Comparison of ENCODE assay signal across 15 mouse cellular contexts in the genomic region with DNA sequence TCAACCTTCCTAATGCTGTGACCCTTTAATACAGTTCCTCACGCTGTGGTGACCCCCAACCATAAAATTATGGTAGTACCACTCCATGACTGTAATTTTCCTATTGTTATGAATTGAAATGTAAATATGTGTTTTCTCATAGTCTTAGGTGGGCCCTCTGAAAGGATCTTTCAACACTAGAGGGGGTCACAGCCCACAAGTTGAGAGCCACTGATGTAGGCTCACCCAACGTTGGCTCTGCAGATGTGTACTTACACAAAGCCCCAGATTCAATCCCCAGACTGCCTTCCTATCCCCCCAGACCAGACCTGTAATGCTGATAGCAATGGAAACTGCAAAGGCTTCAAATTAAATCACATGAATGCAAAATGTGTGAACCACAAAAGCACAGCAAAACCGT. TPM values are rescaled to one million over a fixed set of nuclear protein-coding genes. Genes with fewer than 3 reads are reported as not detected.
DNase-seq lines count a peak whose midpoint lies in the region; ATAC-seq and TF ChIP-seq lines count a peak whose summit lies in the region.
"Had no signal": no experiment of that assay in that cellular context is flagged by ENCODE, and none has a peak within 500 bp of the region (broad histone marks: within the 10 kb centered on the region; RNA-seq: fewer than 3 reads in every experiment).

No protein-coding gene starts in this region.

- no peaks in the 10 kb centered on the region for H3K36me3 ChIP-seq in liver, embryonic 14.5 days (replicated peaks; ENCODE audit: control insufficient read depth, insufficient read depth, low read depth)
- peaks cover 7% of the 10 kb centered on the region for H3K36me3 ChIP-seq in liver, embryonic 12.5 days
- H3K36me3 ChIP-seq in CH12.LX (replicated peaks in 1 of 2; ENCODE audit: control insufficient read depth in 1 of 2, insufficient read depth in 1 of 2, low read length in 1 of 2): peaks cover 2 to 31% of the 10 kb centered on the region in 2 experiments
- H3K36me3 ChIP-seq in myocyte (ENCODE audit: control insufficient read depth, insufficient read depth): peaks cover 1% of the 10 kb centered on the region

- H3K9ac ChIP-seq in liver, embryonic 14.5 days (replicated peaks): no peak overlapping the region
- H3K9ac ChIP-seq in liver, embryonic 12.5 days: no peak overlapping the region
- H3K9ac ChIP-seq in CH12.LX (ENCODE audit: insufficient read depth, low read depth): no peak overlapping the region
- H3K9ac ChIP-seq: forebrain, embryonic 13.5 days; midbrain, embryonic 15.5 days had no signal

- TF ChIP-seq POLR2A in CH12.LX (IDR thresholded peaks at IDR 0.05; ENCODE audit: low read depth, low read length) (no peak), myocyte (IDR thresholded peaks at IDR 0.05; ENCODE audit: insufficient read length, low read depth) (no peak)

- DNase-seq in CD4-positive, CD25-positive, alpha-beta regulatory T cell, adult 2 months (ENCODE audit: low read depth, low spot score): peak; percentile 34
- no peak for DNase-seq in liver, embryonic 14.5 days (ENCODE audit: low read depth in 3 of 3, low spot score in 3 of 3)
- no peak for DNase-seq in CH12.LX (ENCODE audit: extremely low read depth)
- DNase-seq in adrenal gland, postnatal 14 days: no peak
- no peak for DNase-seq in urinary bladder, adult 18-20 months (ENCODE audit: low spot score in 2 of 2)
- DNase-seq: cerebellum, postnatal 14 days; gastrocnemius, postnatal 36 days; kidney, postnatal 14 days; layer of hippocampus, postnatal 36 days; lung, postnatal 10 days had no signal

- dilution Hi-C loops in CH12.LX (cut with MboI; ENCODE audit: extremely low pct_ligation_motif_present, extremely low pct_unique_long_range_greater_than_20kb, low sequenced_read_pairs): no loop called here

- H3K79me2 ChIP-seq in CH12.LX (replicated peaks; ENCODE audit: control insufficient read depth, extremely low read depth, insufficient read depth, poor library complexity, severe bottlenecking) (no peaks in the 10 kb centered on the region), myocyte (ENCODE audit: control insufficient read depth, insufficient read depth) (no peaks in the 10 kb centered on the region)

- no peaks in the 10 kb centered on the region for H3K27me3 ChIP-seq in liver, embryonic 14.5 days (ENCODE audit: control insufficient read depth, insufficient read depth, low read length)
- H3K27me3 ChIP-seq in liver, embryonic 12.5 days (replicated peaks): no peaks in the 10 kb centered on the region
- no peaks in the 10 kb centered on the region for H3K27me3 ChIP-seq in CH12.LX (replicated peaks)
- H3K27me3 ChIP-seq in myocyte (ENCODE audit: control insufficient read depth, insufficient read depth, insufficient read length): no peaks in the 10 kb centered on the region
- H3K27me3 ChIP-seq: forebrain, embryonic 13.5 days; midbrain, embryonic 15.5 days had no signal

- H3K4me1 ChIP-seq in liver, embryonic 14.5 days (replicated peaks; ENCODE audit: control insufficient read depth in 2 of 2, insufficient read depth in 2 of 2, low read length in 1 of 2): peaks cover 0 to 9% of the 10 kb centered on the region in 2 experiments; a peak in 3 of 4 replicates
- H3K4me1 ChIP-seq in liver, embryonic 12.5 days: peaks cover 15% of the 10 kb centered on the region
- peaks cover 0 to 4% of the 10 kb centered on the region in 2 experiments; a peak in 2 of 4 replicates for H3K4me1 ChIP-seq in CH12.LX (ENCODE audit: control insufficient read depth in 1 of 2, insufficient read depth in 2 of 2)

- H3K4me3 ChIP-seq in liver, embryonic 14.5 days (ENCODE audit: insufficient read depth in 1 of 2, low read depth in 2 of 2, low read length in 2 of 2): no peak overlapping the region
- no peak overlapping the region for H3K4me3 ChIP-seq in liver, embryonic 12.5 days
- no peak overlapping the region for H3K4me3 ChIP-seq in CH12.LX (replicated peaks in 1 of 3; ENCODE audit: low read depth in 2 of 3, low read length in 2 of 3, poor library complexity in 1 of 3)
- peak overlapping the region; percentile 29 for H3K4me3 ChIP-seq in myocyte
- H3K4me3 ChIP-seq: forebrain, embryonic 13.5 days; midbrain, embryonic 15.5 days had no signal

- in situ Hi-C loops in CH12.LX (cut with MboI; ENCODE audit: low pct_ligation_motif_present, low pct_unique_long_range_greater_than_20kb, low sequenced_read_pairs): loop anchor here (5.0 kb wide), 1 partner anchor 72 kb away; no protein-coding TSS in a partner anchor

- no peak for ATAC-seq in CD4-positive, CD25-positive, alpha-beta regulatory T cell, adult 4 months
- no peak for ATAC-seq in liver, embryonic 14.5 days (ENCODE audit: insufficient read depth)
- ATAC-seq in liver, embryonic 12.5 days: no peak
- ATAC-seq: forebrain, embryonic 13.5 days; midbrain, embryonic 15.5 days had no signal

- H3K9me3 ChIP-seq in liver, embryonic 14.5 days (ENCODE audit: control insufficient read depth, low read length): no peaks in the 10 kb centered on the region
- H3K9me3 ChIP-seq in liver, embryonic 12.5 days (replicated peaks): no peaks in the 10 kb centered on the region
- H3K9me3 ChIP-seq in CH12.LX (replicated peaks; ENCODE audit: low read length): no peaks in the 10 kb centered on the region
- H3K9me3 ChIP-seq: forebrain, embryonic 13.5 days; midbrain, embryonic 15.5 days had no signal

- TF ChIP-seq CTCF in liver, embryonic 14.5 days (IDR thresholded peaks at IDR 0.05; ENCODE audit: low read depth): peak; percentile 25; the same call in 1 of the 2 replicates
- TF ChIP-seq CTCF in CH12.LX (conservative IDR thresholded peaks at IDR 0.05 in 1 of 2, IDR thresholded peaks at IDR 0.05 in 1 of 2; ENCODE audit: low read depth in 2 of 2, low read length in 2 of 2): peak in 1 of 2 experiments; percentile 51; a peak in 2 of 4 replicates

- H3K4me2 ChIP-seq in liver, embryonic 14.5 days (ENCODE audit: low read depth): no peak overlapping the region
- no peak overlapping the region for H3K4me2 ChIP-seq in liver, embryonic 12.5 days
- H3K4me2 ChIP-seq in CH12.LX (ENCODE audit: insufficient read depth, low read depth, poor library complexity, severe bottlenecking): no peak overlapping the region
- no peak overlapping the region for H3K4me2 ChIP-seq in myocyte (ENCODE audit: low read depth)

- H3K27ac ChIP-seq in liver, embryonic 14.5 days: no peak overlapping the region
- H3K27ac ChIP-seq in liver, embryonic 12.5 days: no peak overlapping the region
- H3K27ac ChIP-seq in CH12.LX (ENCODE audit: insufficient read depth, low read depth): no peak overlapping the region
- H3K27ac ChIP-seq: forebrain, embryonic 13.5 days; midbrain, embryonic 15.5 days had no signal

- no peak for TF ChIP-seq EP300 in liver, embryonic 14.5 days (IDR thresholded peaks at IDR 0.05; ENCODE audit: low read depth)
- TF ChIP-seq EP300 in CH12.LX (IDR thresholded peaks at IDR 0.05; ENCODE audit: low read length): no peak

- H3ac ChIP-seq in myocyte (ENCODE audit: control insufficient read depth, insufficient read length): no peak overlapping the region

- WGBS in liver, embryonic 14.5 days (ENCODE audit: insufficient replicate concordance): 51% methylated on average over 3 of the region's 3 CpGs
- 53% methylated on average over 3 of the region's 3 CpGs for WGBS in liver, embryonic 12.5 days (ENCODE audit: insufficient replicate concordance)

- peak; percentile 48 for TF ChIP-seq RAD21 in CH12.LX (IDR thresholded peaks at IDR 0.05; ENCODE audit: low read depth, low read length)

RNA-seq across cellular contexts. Expression of gene Nat8f1, which starts 20.2 kb away (rescaled TPM):
- 10 to 100 TPM; 10.4 to 15.9 TPM for polyA plus RNA-seq in CD4-positive, CD25-positive, alpha-beta regulatory T cell, adult 4 months (2017; shearing (Covaris generic))
- 4.7 TPM in 2 replicates for polyA plus RNA-seq in liver, embryonic 14.5 days (2012; rRNA removed)
- 5.0 and 6.6 TPM in 2 replicates for polyA plus RNA-seq in liver, embryonic 14.5 days (2014; fragmentation: Nextera tagmentation; extraction: Ambion mirVana)
- polyA plus RNA-seq in liver, embryonic 12.5 days (2016; fragmentation: Nextera tagmentation; extraction: Ambion mirVana): 3.4 and 4.5 TPM in 2 replicates
- total RNA-seq in CH12.LX (2012; rRNA removed) (2.7 and 4.7 TPM in 2 replicates), CH12.LX (2014; rRNA removed) (1.4 and 1.6 TPM in 2 replicates)
- polyA plus RNA-seq in CH12.LX (2012; ENCODE audit: insufficient read length, low read depth) (0.50 and 3.5 TPM in 2 replicates), myocyte (2012; fragmentation: generic; extraction: Trizol) (3.8 TPM)
- total RNA-seq in adrenal gland, postnatal 14 days (2021): 23.5 and 47.2 TPM in 2 replicates

RNA-seq across cellular contexts. Expression of gene Tprkb, which starts 24.0 kb away (rescaled TPM):
- 10 to 100 TPM; 34.7 to 44.8 TPM for polyA plus RNA-seq in CD4-positive, CD25-positive, alpha-beta regulatory T cell, adult 4 months (2017; shearing (Covaris generic))
- polyA plus RNA-seq in liver, embryonic 14.5 days (2012; rRNA removed): 8.5 and 12.7 TPM in 2 replicates
- 13.4 and 14.6 TPM in 2 replicates for polyA plus RNA-seq in liver, embryonic 14.5 days (2014; fragmentation: Nextera tagmentation; extraction: Ambion mirVana)
- polyA plus RNA-seq in liver, embryonic 12.5 days (2016; fragmentation: Nextera tagmentation; extraction: Ambion mirVana): 29.6 and 31.1 TPM in 2 replicates
- total RNA-seq in CH12.LX (2012; rRNA removed) (21.2 and 25.3 TPM in 2 replicates), CH12.LX (2014; rRNA removed) (59.8 and 67.2 TPM in 2 replicates)
- polyA plus RNA-seq in CH12.LX (2012; ENCODE audit: insufficient read length, low read depth) (39.7 and 41.8 TPM in 2 replicates), myocyte (2012; fragmentation: generic; extraction: Trizol) (19.8 TPM)
- 41.9 and 43.1 TPM in 2 replicates for total RNA-seq in adrenal gland, postnatal 14 days (2021)

RNA-seq across cellular contexts. Expression of gene Dusp11, which starts 25.8 kb away (rescaled TPM):
- 100 to 1,000 TPM; 168 to 211 TPM for polyA plus RNA-seq in CD4-positive, CD25-positive, alpha-beta regulatory T cell, adult 4 months (2017; shearing (Covaris generic))
- polyA plus RNA-seq in liver, embryonic 14.5 days (2012; rRNA removed): 14.6 and 20.3 TPM in 2 replicates
- 27.2 and 30.4 TPM in 2 replicates for polyA plus RNA-seq in liver, embryonic 14.5 days (2014; fragmentation: Nextera tagmentation; extraction: Ambion mirVana)
- polyA plus RNA-seq in liver, embryonic 12.5 days (2016; fragmentation: Nextera tagmentation; extraction: Ambion mirVana): 37.2 and 38.0 TPM in 2 replicates
- total RNA-seq in CH12.LX (2012; rRNA removed) (28.5 and 33.2 TPM in 2 replicates), CH12.LX (2014; rRNA removed) (34.8 and 35.7 TPM in 2 replicates)
- polyA plus RNA-seq in CH12.LX (2012; ENCODE audit: insufficient read length, low read depth) (46.6 and 48.6 TPM in 2 replicates), myocyte (2012; fragmentation: generic; extraction: Trizol) (20.8 TPM)
- 115 and 124 TPM in 2 replicates for total RNA-seq in adrenal gland, postnatal 14 days (2021)

RNA-seq across cellular contexts. Expression of gene Nat8f4, which starts 31.0 kb away (rescaled TPM):
- polyA plus RNA-seq in CD4-positive, CD25-positive, alpha-beta regulatory T cell, adult 4 months (2017; shearing (Covaris generic)): 1 to 10 TPM; 4.7 to 8.7 TPM
- 0.50 and 0.64 TPM in 2 replicates for polyA plus RNA-seq in liver, embryonic 14.5 days (2012; rRNA removed)
- 0.81 and 0.87 TPM in 2 replicates for polyA plus RNA-seq in liver, embryonic 14.5 days (2014; fragmentation: Nextera tagmentation; extraction: Ambion mirVana)
- 0.81 and 1.2 TPM in 2 replicates for polyA plus RNA-seq in liver, embryonic 12.5 days (2016; fragmentation: Nextera tagmentation; extraction: Ambion mirVana)
- 2.1 and 2.3 TPM in 2 replicates for total RNA-seq in CH12.LX (2012; rRNA removed)
- 2.4 and 2.9 TPM in 2 replicates for total RNA-seq in CH12.LX (2014; rRNA removed)
- 1.3 and 1.8 TPM in 2 replicates for polyA plus RNA-seq in CH12.LX (2012; ENCODE audit: insufficient read length, low read depth)
- 0.31 TPM for polyA plus RNA-seq in myocyte (2012; fragmentation: generic; extraction: Trizol)
- total RNA-seq in adrenal gland, postnatal 14 days (2021): 6.1 and 7.9 TPM in 2 replicates
